Mouse (Mus musculus) liver, embryonic 14.5 days (tissue): ENCODE measurements around the gene Chst15. TPM values are rescaled to one million over a fixed set of nuclear protein-coding genes. Genes with fewer than 3 reads are reported as not detected.

Experiments used
- ATAC-seq: fragments of 200-750 bp; cut with Nextera tagmentation; 2 replicates; pipeline ENCODE4 v1.8.0; 2017; ENCODE audit warnings: moderate number of reproducible peaks, mild to moderate bottlenecking, moderate library complexity; ENCODE audit not compliant: insufficient read depth
- DNase-seq, 3 experiments: peaks; one replicate each; pipeline ENCODE4 v3.0.0-alpha.2; 2012 to 2013; ENCODE audit warnings: low read depth in 3 of 3, low spot score in 3 of 3
- H3K27ac ChIP-seq: fragments of 300-500 bp; sonication (generic); 2 replicates; pipeline ENCODE4 v1.5.1; 2014; ENCODE audit warnings: moderate library complexity, mild to moderate bottlenecking, control low read depth, inconsistent platforms
- H3K27me3 ChIP-seq: fragments of 300-500 bp; sonication (generic); 2 replicates; pipeline ENCODE4 v1.6.1; 2014; ENCODE audit warnings: mild to moderate bottlenecking, low read length, moderate library complexity; ENCODE audit not compliant: control insufficient read depth, insufficient read depth
- H3K36me3 ChIP-seq: fragments of 300-500 bp; sonication (generic); replicated peaks from 2 replicates; pipeline ENCODE4 v1.6.1; 2014; ENCODE audit warnings: low read depth; ENCODE audit not compliant: control insufficient read depth, insufficient read depth
- H3K4me1 ChIP-seq, 2 experiments: fragments of 200-500 bp in 1 of 2; fragments of 300-500 bp in 1 of 2; sonication (generic) in 1 of 2; replicated peaks; 2 replicates each; pipeline ENCODE4 v1.6.1; 2012 to 2014; ENCODE audit warnings: antibody characterized with exemption in 1 of 2, inconsistent platforms in 1 of 2, low read length in 1 of 2; ENCODE audit not compliant: control insufficient read depth in 2 of 2, insufficient read depth in 2 of 2
- H3K4me2 ChIP-seq: fragments of 300-500 bp; sonication (generic); 2 replicates; pipeline ENCODE4 v1.6.1; 2014; ENCODE audit warnings: low read depth, mild to moderate bottlenecking, control low read depth, moderate library complexity
- H3K4me3 ChIP-seq, 2 experiments: fragments of 200-500 bp in 1 of 2; fragments of 300-500 bp in 1 of 2; sonication (generic) in 1 of 2; 2 replicates each; pipeline ENCODE4 v1.5.1; 2012 to 2014; ENCODE audit warnings: low read depth in 2 of 2, low read length in 2 of 2, mild to moderate bottlenecking in 2 of 2, control low read depth in 1 of 2, inconsistent platforms in 1 of 2, moderate library complexity in 1 of 2; ENCODE audit not compliant: insufficient read depth in 1 of 2
- H3K9ac ChIP-seq: fragments of 300-500 bp; sonication (generic); replicated peaks from 2 replicates; pipeline ENCODE4 v1.6.1; 2014; ENCODE audit warnings: mild to moderate bottlenecking, control low read depth, moderate library complexity
- H3K9me3 ChIP-seq: fragments of 300-500 bp; sonication (generic); 2 replicates; pipeline ENCODE4 v1.6.1; 2016; ENCODE audit warnings: low read length, mixed read lengths; ENCODE audit not compliant: control insufficient read depth
- CTCF ChIP-seq: IDR thresholded peaks from 2 replicates; pipeline ENCODE4 v1.5.1; 2016; ENCODE audit warnings: antibody characterized with exemption, low read depth, control low read depth
- EP300 ChIP-seq: IDR thresholded peaks from 2 replicates; pipeline ENCODE4 v1.6.1; 2016; ENCODE audit warnings: antibody characterized with exemption, low read depth
- WGBS: fragments of 180-500 bp; shearing (Covaris S2); extraction: QIAGEN DNeasy Blood & Tissue Kit; methylation state at CpG from one replicate; pipeline ENCODE4 v1.1.7; 2014; ENCODE audit not compliant: insufficient replicate concordance; 5-methylcytosine and 5-hydroxymethylcytosine counted together
- polyA plus RNA-seq, 2 experiments: library from polyadenylated mRNA; depleted of rRNA in 1 of 2; stranded (reverse) in 1 of 2; unstranded in 1 of 2; fragments of >200 nt; fragmentation: Nextera tagmentation in 1 of 2; extraction: Ambion mirVana in 1 of 2; gene quantifications; 2 replicates each; pipeline versions ENCODE4 v1.2.1 to v1.2.3; 2012 to 2014

Chst15 gene
- polyA plus RNA-seq, 2 experiments: 2.4 to 2.6 TPM

DNA sequence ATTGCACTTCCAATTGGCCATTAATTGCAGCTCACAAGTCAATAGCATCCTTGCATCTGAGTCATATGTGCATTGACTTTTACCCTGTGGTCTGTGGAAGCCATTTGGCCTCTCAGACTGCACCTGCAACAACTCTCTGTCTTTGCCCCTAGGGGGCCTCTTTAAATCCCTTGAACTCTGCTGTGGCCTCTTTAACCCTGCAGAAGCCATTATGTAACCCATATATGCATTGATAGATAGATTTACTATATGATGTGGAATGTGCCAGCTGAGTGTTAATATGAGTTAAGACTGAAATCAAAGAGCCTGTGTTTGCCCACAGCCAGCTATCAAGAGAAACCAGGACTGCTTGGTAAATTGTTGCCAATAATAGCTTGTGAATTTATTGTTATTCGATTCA, 118.2 kb downstream of the Chst15 start:
- Histone ChIP-seq H3K4me2 (no peak overlapping the region), H3K9me3 (no peaks in the 10 kb centered on the region), H3K27me3 (no peaks in the 10 kb centered on the region), H3K4me3 (no peak overlapping the region), H3K4me1 (no peaks in the 10 kb centered on the region), H3K9ac (no peak overlapping the region), H3K36me3 (no peaks in the 10 kb centered on the region), H3K27ac (no peak overlapping the region)
- no peak for TF ChIP-seq CTCF
- TF ChIP-seq EP300: no peak
- DNase-seq: no peak
- ATAC-seq: no peak
- WGBS: 70% methylated on average over 1 of the region's 1 CpGs

DNA sequence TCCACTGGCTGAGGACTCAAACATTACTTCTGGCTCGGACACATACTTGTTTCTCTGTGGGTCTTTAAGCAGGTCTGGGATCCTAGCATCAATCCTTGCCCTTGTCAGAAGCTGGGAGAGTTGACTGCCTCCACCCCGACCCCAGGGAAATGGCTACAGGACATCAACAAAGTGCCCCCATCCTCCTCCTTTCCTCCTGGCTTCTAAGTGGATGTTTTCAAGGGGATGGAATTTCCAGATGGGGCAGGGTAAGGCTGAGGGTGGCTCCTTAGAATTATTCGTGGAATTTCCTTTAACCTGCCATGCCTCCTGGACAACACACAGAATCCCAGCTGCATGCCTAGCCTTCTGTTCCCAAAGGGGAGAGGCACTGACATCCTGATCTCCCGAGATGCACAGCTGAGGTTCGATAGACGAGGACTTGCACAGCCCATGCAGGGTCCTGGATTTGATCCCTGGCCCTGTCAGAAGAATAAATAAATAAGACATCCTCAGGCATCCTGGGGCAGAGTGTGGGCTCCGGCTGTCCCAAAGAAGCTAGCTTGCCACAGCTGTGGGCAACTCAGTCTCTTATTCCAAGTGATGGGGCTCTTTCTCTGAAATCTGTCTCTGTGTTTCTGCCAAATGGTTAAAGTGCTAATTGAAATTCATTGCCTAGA, 119.1 kb downstream of the Chst15 start:
- Histone ChIP-seq H3K9ac (no peak overlapping the region), H3K4me1 (no peaks in the 10 kb centered on the region), H3K9me3 (no peaks in the 10 kb centered on the region), H3K36me3 (no peaks in the 10 kb centered on the region), H3K27me3 (no peaks in the 10 kb centered on the region), H3K4me3 (no peak overlapping the region), H3K4me2 (no peak overlapping the region), H3K27ac (no peak overlapping the region)
- TF ChIP-seq EP300: no peak
- TF ChIP-seq CTCF: no peak
- DNase-seq (no peak), ATAC-seq (no peak)
- WGBS: 24% methylated on average over 7 of the region's 7 CpGs

DNA sequence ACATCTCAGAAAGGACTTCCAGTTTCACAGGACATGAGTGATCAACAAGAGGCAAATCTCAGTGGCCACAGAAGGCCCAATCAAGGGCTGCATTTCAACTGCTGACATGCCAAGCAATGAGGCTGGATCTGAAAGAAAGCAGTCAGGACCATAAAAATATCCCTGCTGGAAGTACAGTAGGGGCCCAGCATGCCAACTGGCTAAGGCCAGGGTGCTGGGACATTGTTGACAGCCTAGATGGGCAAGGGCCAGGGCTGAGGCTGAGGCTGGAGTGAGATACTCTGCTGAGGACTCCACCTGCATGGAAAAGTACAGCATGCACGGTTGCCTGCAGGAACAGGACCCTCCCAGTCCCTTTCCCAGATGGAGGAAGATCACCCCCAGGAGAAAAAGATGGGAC, 120.4 kb downstream of the Chst15 start:
- Histone ChIP-seq H3K27ac (no peak overlapping the region), H3K4me3 (no peak overlapping the region), H3K4me1 (no peaks in the 10 kb centered on the region), H3K27me3 (no peaks in the 10 kb centered on the region), H3K9ac (no peak overlapping the region), H3K9me3 (no peaks in the 10 kb centered on the region), H3K4me2 (no peak overlapping the region), H3K36me3 (no peaks in the 10 kb centered on the region)
- WGBS: 45% methylated on average over 1 of the region's 1 CpGs
- no peak for TF ChIP-seq CTCF
- no peak for TF ChIP-seq EP300
- DNase-seq (no peak), ATAC-seq (no peak)

DNA sequence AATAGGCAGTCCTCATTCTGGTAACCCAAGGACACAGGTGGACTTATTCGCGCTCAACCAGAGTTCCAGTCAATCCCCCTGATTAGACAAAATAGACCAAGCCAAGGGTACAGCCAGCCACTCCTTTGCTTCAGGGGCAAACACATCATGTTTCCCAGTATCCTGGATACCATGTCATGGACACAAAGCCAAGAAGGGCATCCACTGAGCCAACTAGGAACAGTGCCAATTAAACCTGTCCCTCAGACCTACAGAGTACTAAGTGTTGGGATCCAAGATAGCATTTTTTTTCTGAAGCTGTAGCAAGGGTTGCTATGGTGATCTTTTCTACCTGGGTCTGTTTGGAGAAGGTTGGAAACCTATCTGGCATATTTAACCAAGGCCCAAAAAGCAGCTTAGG, 123.4 kb downstream of the Chst15 start:
- 70% methylated on average over 2 of the region's 2 CpGs for whole genome bisulfite sequencing
- no peak for ATAC-seq

DNA sequence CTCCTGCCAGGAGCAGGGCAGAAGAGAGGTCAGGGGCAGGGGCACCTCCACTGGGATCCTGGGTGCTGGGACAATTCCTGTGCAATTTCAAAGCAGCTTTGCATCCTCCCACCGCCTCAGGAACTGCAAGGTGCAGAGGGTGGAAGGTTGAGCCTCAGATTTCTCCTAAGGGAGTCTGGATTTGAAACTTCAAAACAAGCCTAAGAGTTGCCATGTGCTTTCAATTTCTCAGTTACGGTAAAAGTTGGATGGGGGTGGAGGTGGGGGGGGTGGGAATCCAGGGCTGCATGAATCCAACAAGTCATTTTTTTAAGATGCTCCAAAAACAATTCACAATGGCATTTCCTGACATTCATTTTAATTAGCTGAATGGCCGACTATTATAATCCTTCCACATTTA, 129.6 kb downstream of the Chst15 start:
- Histone ChIP-seq H3K4me2 (no peak overlapping the region), H3K9me3 (no peaks in the 10 kb centered on the region), H3K36me3 (no peaks in the 10 kb centered on the region), H3K4me1 (no peaks in the 10 kb centered on the region), H3K4me3 (no peak overlapping the region), H3K27ac (no peak overlapping the region), H3K9ac (no peak overlapping the region), H3K27me3 (no peaks in the 10 kb centered on the region)
- no peak for TF ChIP-seq EP300
- TF ChIP-seq CTCF: no peak
- ATAC-seq: no peak
- no peak for DNase-seq
- WGBS: 46% methylated on average over 3 of the region's 3 CpGs

More for the DNA sequence above, 123.4 kb downstream of the Chst15 start:
- no peak overlapping the region for H3K9ac ChIP-seq
- no peaks in the 10 kb centered on the region for H3K27me3 ChIP-seq
- DNase-seq: no peak
- H3K4me1 ChIP-seq: no peaks in the 10 kb centered on the region
- H3K4me2 ChIP-seq: no peak overlapping the region
- TF ChIP-seq EP300 (no peak), CTCF (no peak)
- no peaks in the 10 kb centered on the region for H3K36me3 ChIP-seq
- no peak overlapping the region for H3K4me3 ChIP-seq
- H3K9me3 ChIP-seq: no peaks in the 10 kb centered on the region
- no peak overlapping the region for H3K27ac ChIP-seq

Other genes starting within 250 kb of the Chst15 start
- gene Cpxm2, start 162.5 kb downstream of the Chst15 start, polyA plus RNA-seq (2012; rRNA removed): 0.04 TPM in 1 of 2 replicates, not detected in the other
- gene Cpxm2, start 162.5 kb downstream of the Chst15 start, polyA plus RNA-seq (2014; fragmentation: Nextera tagmentation; extraction: Ambion mirVana): not detected in 2 replicates